Mouse (Mus musculus) liver, adult 2 months (tissue): ENCODE measurements around the gene Hsd17b3.

Experiments used
- CTCF ChIP-seq: fragments of 200-500 bp; IDR thresholded peaks from 2 replicates; pipeline ENCODE4 v1.5.1; 2011; ENCODE audit warnings: low read depth, low read length, control low read depth
- POLR2A ChIP-seq: fragments of 200-500 bp; IDR thresholded peaks from 2 replicates; pipeline ENCODE4 v1.6.1; 2011; ENCODE audit warnings: low read length, control low read depth; ENCODE audit not compliant: insufficient read depth; ENCODE audit errors: extremely low read depth

- TF ChIP-seq CTCF: no peak
- TF ChIP-seq POLR2A: no peak
Measured at GRCm38 (mm10) chr13:64083331-64083730, 5.7 kb downstream of the Hsd17b3 start.
